Mouse (Mus musculus) natural killer cell, adult 2 months (primary cell): ENCODE results near the gene Atr.

Source experiments
- DNase-seq, 2 experiments: peaks; one replicate each; pipeline ENCODE4 v3.0.0; 2022; ENCODE audit warnings: low spot score in 2 of 2

Gene Atr

GRCm38 (mm10) chr9:95857414-95858026, at the start of gene Atr:
Gene Atr, plus strand, starts transcription at chr9:95857597.
- peak; percentile 93 to 94 for DNase-seq

DNA sequence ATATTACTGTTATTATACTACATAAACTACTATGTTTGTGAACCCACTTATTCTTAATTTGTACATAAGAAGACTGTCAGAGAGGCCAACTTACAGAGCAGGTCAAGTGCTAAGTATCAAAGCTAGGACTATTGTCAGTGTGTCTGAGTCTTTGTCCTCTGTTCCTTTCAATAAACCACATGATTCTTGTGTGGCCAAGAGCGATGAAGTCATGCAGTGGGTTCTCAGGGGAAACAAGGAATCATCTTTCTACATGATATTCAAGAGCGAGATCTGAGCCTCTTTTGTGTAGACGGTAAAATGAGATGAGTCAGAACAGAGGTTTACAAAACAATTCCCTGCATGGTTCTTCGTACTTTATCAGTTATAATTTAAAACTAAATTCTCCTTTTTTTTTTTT, 47.8 kb upstream of the Atr start:
- DNase-seq, result no peak

GRCm38 (mm10) chr9:95811817-95812216, 45.6 kb upstream of the Atr start:
- no peak for DNase-seq

DNA sequence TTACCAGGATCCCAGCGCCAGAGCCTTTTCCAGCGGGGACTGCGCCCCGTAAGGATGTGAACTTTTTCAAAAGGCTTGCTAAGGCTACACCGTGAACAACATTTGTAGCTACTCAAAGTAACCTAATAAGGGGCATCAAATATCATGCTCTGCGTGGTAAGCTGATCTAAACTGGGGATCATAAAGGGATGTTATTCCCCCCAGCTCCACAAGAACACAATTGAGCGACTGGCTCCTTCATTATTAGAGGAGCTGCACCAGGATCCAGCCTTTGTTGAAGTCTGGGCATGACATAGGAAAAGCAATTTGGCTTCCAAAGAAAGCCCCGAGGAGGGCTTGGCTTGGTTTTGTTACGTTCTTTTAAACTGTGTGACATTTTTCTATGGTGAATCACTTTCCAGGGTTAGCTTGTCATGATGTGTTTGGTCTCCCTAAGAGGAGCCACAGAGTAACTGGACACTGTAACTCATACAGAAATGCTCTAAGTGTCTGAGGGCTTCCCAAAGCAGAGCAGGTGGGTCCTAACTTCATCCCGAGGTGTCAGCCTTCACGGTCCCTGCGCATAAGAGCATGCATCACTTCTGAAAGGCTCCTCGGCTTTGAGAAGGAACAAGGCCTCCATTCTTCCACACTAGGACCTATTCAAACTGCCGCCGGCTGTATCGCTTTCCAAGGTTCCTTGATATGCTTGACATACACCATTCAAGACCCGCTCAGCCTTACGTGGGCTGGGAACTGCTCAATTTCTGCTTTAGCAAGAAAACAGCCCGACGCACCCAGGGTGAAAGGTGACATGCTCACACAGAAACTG, 43.5 kb upstream of the Atr start:
- no peak for DNase-seq

DNA sequence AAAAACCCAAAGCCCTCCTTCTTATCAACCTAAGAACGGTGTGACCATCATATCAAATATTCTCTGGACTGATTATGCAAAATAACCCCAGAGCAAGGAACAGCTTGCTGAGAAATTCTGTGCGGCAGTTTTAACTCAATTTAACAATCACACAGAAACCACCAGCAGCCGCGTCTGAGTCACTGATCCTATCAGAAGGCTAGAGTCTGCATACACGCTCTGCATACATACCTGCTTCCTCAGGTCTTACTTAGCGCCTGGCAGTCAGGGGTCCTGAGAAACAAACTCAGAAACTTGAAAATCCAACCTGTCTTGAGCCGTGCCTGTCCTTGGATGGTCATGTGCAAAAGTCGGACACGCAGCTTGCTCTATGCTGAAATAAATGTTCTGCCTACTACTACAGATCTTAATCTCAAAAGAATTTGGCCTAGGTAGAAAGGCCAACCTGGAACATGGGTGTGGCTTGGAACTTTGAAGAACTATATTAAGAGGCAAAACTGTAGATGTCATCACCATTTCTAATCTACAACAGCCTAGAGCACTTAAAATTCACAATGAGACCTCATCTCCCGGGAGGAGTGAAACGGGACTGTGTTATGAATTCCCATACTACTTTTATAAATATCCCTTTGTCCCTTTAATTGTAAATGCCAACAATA, 42.3 kb upstream of the Atr start:
- DNase-seq, result no peak

- no peak for DNase-seq
These were observed 41.7 kb upstream of the Atr start for GRCm38 (mm10) chr9:95815706-95816105.

DNA sequence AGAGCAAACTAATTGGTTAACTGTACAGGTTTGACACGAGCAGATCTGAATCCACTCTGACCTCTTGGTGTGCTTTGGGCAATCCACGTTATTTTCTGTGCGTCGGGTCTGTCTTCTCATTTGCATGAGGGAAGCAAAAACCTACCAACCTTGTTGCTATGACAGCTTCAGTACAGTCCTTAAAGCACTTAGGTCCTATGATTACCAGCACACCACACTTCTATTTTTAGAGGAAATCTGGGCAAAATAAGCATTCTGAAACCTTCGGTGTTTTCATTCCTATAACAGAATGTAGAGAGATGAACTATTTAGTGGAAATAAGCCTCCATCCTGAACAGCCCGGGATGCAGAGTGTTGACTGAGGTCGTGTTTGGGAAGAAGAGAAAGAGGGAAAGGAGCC, 34.9 kb upstream of the Atr start:
- no peak for DNase-seq

- DNase-seq, result no peak
These were observed 29.8 kb upstream of the Atr start for GRCm38 (mm10) chr9:95827565-95827964.

DNA sequence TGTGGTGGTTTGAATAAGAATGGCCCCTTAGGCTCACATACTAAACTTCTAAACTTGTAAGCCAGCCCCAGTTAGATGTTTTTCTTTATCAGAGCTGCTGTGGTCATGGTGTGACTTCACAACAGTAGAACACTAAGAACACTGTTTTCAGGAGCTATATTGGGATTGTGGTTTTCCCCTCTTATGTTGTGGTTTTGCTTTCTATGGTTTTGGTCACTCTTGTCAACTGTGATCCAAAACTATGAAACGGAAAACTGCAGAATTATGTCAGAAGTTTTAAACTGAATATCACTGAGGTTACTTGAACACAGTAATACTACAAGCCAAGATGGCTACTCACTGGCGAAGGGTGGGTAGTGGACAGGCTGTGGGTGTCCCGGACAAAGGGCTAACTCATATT, 24.6 kb upstream of the Atr start:
- peak in 1 of 2 experiments; percentile 32 for DNase-seq

GRCm38 (mm10) chr9:95834799-95835198, 22.6 kb upstream of the Atr start:
- peak in 1 of 2 experiments; percentile 16 for DNase-seq

DNA sequence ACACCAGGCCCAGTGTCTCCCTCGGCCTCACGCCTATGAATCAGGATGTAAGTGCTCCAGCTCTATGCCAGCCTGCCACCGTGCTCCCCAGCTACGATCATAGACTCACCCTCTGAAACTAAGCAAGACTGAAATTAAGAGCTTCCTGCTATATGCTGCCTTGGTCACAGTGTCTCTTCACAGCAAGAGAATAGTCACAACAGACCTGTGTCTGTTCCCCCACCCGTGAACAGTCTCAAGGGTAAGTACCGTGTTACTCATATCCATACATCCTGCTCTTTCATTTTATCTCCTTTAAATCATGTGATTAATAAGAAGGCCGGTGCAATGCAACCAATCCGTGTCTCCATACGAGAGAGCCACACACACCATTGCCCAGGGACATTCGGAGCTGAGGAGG, 21.7 kb upstream of the Atr start:
- peak in 1 of 2 experiments; percentile 33 for DNase-seq

GRCm38 (mm10) chr9:95839424-95839823, 18.0 kb upstream of the Atr start:
- no peak for DNase-seq

DNA sequence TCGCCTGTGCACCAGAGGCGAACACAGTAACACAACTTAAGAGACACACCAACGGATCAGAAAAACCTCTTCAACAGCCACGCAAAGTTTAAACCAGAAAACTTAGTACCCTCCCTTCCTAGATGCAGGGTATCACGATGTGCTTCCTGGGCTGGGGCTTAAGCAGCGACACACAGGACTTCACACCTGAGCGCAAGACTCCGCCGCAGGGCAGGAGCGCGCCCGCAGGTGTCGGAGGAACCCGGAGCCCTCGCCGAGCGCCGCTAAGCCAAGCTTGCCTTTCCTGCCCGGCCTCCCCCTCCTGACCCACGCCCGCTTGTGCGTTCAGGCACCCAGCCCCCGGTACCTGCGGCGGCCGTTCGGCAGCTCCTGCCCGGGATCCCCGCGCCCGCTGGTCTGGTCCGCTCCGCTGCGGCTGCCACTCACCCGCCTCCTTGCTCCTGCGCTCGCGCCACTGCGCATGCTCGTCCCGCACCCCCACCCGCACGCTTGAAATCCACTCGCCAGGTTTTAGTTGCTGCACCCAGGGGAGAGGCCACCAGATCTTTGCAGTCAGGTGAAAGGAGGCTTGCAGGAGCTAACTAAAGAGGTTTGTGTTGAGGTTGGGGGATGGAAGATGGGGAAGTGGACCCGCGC, 12.5 kb upstream of the Atr start, which contains the start of gene Pls1:
Pls1 (minus strand) TSS at position 487 of the 636 bp plus-strand sequence.
- peak; percentile 52 to 81 for DNase-seq

DNA sequence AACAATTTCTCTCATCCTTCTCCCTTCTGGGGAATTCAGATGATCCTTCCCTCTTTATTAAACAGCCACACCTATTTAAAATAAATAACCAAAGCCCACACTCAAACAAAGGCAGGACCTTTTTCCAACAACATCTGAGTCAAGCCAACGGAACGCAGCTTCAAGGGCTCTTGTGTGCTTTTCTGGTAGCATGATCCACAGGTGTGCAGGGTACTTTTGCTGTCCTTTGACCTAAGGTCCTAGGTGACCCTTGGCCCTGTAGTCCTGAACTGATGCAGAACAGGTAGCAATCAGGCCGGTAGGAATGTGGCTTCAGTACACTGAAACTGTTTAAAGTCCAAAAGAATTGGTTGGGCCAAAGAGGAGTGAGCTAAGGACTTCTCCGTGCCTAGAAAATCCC, 11.7 kb upstream of the Atr start:
- DNase-seq, result no peak

GRCm38 (mm10) chr9:95851671-95852070, 5.7 kb upstream of the Atr start:
- no peak for DNase-seq

DNA sequence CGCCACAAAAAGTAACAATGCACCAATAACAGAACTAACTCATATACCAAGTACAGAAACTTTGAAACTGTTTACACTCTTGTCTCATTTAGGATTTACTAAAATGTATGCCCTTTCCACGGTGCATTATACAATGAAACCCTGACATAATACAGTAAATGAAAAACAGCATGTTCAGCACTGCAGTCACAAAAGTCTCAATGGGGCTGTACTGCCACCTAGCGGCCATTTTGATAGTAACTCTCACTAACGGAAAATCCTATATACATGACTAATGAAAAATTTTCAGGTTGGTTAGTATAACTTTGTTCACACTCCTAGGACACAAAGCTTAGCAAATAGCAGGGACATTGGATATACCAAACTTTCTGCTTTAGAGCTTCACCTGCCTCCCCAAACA, 4.5 kb upstream of the Atr start:
- peak; percentile 69 to 80 for DNase-seq

DNA sequence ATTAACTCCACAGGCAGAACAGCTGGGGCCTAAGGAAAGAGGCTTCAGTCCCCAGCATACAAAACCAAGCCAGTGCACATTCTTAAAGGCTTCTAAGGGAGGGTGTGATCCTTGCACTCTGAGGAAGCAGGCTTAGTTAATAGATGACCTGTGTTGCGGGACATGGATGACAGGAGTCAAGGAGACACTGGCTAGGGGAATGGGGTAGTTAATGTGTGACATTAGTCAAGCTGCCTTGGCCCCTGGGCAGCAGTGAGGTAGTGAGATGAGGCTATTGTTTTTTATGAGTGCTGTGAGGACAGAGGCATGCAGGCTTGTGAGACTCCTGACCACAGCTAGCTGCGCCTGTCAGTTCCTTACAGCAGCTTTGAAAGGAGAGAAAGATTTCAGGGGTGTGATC, 2.5 kb upstream of the Atr start:
- no peak for DNase-seq

GRCm38 (mm10) chr9:95856004-95856403, 1.4 kb upstream of the Atr start:
- DNase-seq, result no peak

GRCm38 (mm10) chr9:95858027-95858570, 702 bp downstream of the Atr start:
- peak; percentile 36 to 47 for DNase-seq

DNA sequence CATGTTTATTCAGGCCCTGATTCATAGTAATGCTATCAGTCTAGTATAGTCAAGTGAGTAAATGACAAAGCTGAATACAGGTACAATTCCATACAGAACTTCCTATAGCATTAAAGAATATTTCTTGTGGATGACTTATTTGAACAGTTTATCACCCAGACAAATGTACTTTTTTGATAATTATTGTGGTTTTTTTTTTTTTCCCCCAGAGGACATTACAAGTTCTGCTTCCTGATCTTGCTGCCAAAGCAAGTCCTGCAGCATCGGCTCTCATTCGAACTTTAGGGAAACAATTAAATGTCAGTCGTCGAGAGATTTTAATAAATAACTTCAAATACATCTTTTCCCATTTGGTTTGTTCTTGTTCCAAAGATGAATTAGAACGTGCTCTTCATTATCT, 20.8 kb downstream of the Atr start:
- DNase-seq, result no peak

DNA sequence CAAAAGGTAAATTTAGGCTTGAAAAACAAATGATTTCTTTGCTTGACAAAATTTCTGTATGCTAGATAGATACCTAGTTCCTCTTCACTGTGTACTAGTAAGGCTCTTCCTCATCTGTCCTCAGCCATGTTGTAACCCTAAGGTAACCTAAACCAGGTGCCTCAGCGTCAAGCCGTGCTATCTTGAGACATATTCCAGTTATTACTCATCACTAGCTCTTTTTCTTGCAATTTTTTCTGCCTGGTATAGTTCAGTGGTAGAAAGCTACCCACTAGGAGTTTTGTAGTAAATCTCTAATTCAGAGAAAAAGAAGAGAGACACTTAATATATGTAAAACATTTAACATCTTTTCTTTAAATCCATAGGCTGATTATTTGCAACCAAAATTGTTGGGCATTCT, 25.4 kb downstream of the Atr start:
- DNase-seq, result no peak

GRCm38 (mm10) chr9:95897392-95897791, 40.0 kb downstream of the Atr start:
- DNase-seq, result no peak
